Mouse (Mus musculus): Measurements from ENCODE around the gene Fkbp11. TPM values are rescaled to one million over a fixed set of nuclear protein-coding genes. Genes with fewer than 3 reads are reported as not detected.
A peak's percentile ranks its signal among the peaks of the same experiment; 100 is the strongest.

Gene Fkbp11
- total and polyA plus RNA-seq, 2 experiments from 2014 or later = 4.3 to 22.0 TPM

GRCm38 (mm10) chr15:98722191-98722590 lies 5.8 kb downstream of the Fkbp11 start:
- no peak overlapping the region for H3K27ac ChIP-seq (ENCODE audit: low read depth)
- H3K9me3 ChIP-seq (replicated peaks; ENCODE audit: control insufficient read depth, low read length) = no peaks in the 10 kb centered on the region
- H3K4me3 ChIP-seq (ENCODE audit: low read depth, low read length) = no peak overlapping the region
- H3K9ac ChIP-seq (replicated peaks; ENCODE audit: low read depth, low read length) = no peak overlapping the region
- H3K4me2 ChIP-seq (ENCODE audit: low read depth, low read length) = no peak overlapping the region
- no peaks in the 10 kb centered on the region for H3K36me3 ChIP-seq (replicated peaks; ENCODE audit: control insufficient read depth, insufficient read depth, low read length)
- no peak for DNase-seq (ENCODE audit: low spot score)
- peaks cover 2% of the 10 kb centered on the region; the same call in 1 of the 2 replicates for H3K4me1 ChIP-seq (ENCODE audit: control insufficient read depth, insufficient read depth)
- 77% methylated on average over 8 of the region's 8 CpGs for WGBS
- H3K27me3 ChIP-seq (ENCODE audit: control insufficient read depth, insufficient read depth, low read length) = no peaks in the 10 kb centered on the region
- TF ChIP-seq CTCF (IDR thresholded peaks at IDR 0.05; ENCODE audit: low read depth) (no peak), EP300 (IDR thresholded peaks at IDR 0.05; ENCODE audit: low read depth) (no peak)
- no peak for ATAC-seq (ENCODE audit: insufficient read depth, low read depth)

DNA sequence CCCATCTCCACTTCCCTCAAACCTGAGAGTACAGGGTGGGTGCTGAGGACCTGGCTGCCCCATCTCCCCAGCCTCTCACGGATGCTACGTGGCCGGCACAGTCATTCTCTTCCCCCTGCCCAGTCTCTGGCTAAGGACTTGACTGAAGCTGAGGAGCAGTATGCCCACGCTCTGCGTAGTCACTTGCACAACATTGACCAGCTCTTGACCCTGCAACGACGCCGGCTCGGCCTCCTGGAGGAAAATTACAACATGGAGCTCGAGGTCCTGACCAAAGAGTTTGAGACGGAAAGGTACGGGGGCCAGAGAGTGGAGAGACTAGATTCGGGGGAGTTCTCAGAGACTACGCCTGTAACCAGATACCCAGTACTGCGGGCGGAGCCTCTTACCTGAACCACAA lies 10.7 kb downstream of the Fkbp11 start:
- H3K9ac ChIP-seq (replicated peaks; ENCODE audit: low read depth, low read length) = no peak overlapping the region
- H3K4me2 ChIP-seq (ENCODE audit: low read depth, low read length) = no peak overlapping the region
- H3K27ac ChIP-seq (ENCODE audit: low read depth) = no peak overlapping the region
- TF ChIP-seq EP300 (IDR thresholded peaks at IDR 0.05; ENCODE audit: low read depth) = no peak
- TF ChIP-seq CTCF (IDR thresholded peaks at IDR 0.05; ENCODE audit: low read depth) = no peak
- H3K4me3 ChIP-seq (ENCODE audit: low read depth, low read length) = no peak overlapping the region
- ATAC-seq (ENCODE audit: insufficient read depth, low read depth) (no peak), DNase-seq (ENCODE audit: low spot score) (no peak)
- 58% methylated on average over 16 of the region's 16 CpGs for WGBS
- peaks cover 9% of the 10 kb centered on the region for H3K4me1 ChIP-seq (ENCODE audit: control insufficient read depth, insufficient read depth)
- no peaks in the 10 kb centered on the region for H3K36me3 ChIP-seq (replicated peaks; ENCODE audit: control insufficient read depth, insufficient read depth, low read length)
- no peaks in the 10 kb centered on the region for H3K9me3 ChIP-seq (replicated peaks; ENCODE audit: control insufficient read depth, low read length)
- H3K27me3 ChIP-seq (ENCODE audit: control insufficient read depth, insufficient read depth, low read length) = no peaks in the 10 kb centered on the region

DNA sequence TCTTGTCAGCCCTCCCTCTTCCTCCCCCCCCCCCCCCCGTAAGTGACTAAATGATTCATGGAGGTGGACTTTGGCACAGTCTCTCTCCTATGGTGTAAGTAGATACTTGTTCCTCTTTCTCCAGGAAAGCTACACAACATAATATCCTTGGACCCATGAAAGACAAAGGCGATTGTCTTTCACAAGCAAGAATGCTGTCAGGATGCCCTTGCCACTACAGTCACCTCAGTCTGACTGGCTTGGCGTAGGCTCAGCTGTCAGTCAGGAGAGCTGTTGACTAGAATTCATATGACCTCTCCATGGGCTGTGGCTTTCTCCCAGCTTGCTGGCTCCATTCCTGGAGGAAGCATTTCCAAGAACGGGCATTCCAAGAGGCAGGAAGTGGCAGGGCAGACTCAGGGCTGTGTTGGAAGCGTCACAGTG lies 13.8 kb downstream of the Fkbp11 start:
- 0 out of 2 replicates have a peak overlapping the region, but pooled peaks have one; percentile 7 for H3K4me2 ChIP-seq (ENCODE audit: low read depth, low read length)
- H3K4me1 ChIP-seq (ENCODE audit: control insufficient read depth, insufficient read depth) = peaks cover 9% of the 10 kb centered on the region
- ATAC-seq (ENCODE audit: insufficient read depth, low read depth) (peak; percentile 75), DNase-seq (ENCODE audit: low spot score) (peak; percentile 58)
- H3K4me3 ChIP-seq (ENCODE audit: low read depth, low read length) = no peak overlapping the region
- no peaks in the 10 kb centered on the region for H3K27me3 ChIP-seq (ENCODE audit: control insufficient read depth, insufficient read depth, low read length)
- WGBS = 25% methylated on average over 5 of the region's 5 CpGs
- no peak overlapping the region for H3K9ac ChIP-seq (replicated peaks; ENCODE audit: low read depth, low read length)
- H3K9me3 ChIP-seq (replicated peaks; ENCODE audit: control insufficient read depth, low read length) = no peaks in the 10 kb centered on the region
- H3K27ac ChIP-seq (ENCODE audit: low read depth) = peak overlapping the region; percentile 62
- TF ChIP-seq CTCF (IDR thresholded peaks at IDR 0.05; ENCODE audit: low read depth) = no peak
- no peak for TF ChIP-seq EP300 (IDR thresholded peaks at IDR 0.05; ENCODE audit: low read depth)
- no peaks in the 10 kb centered on the region for H3K36me3 ChIP-seq (replicated peaks; ENCODE audit: control insufficient read depth, insufficient read depth, low read length)

- H3K4me1 ChIP-seq (ENCODE audit: control insufficient read depth, insufficient read depth) = peaks cover 12% of the 10 kb centered on the region
- no peak overlapping the region for H3K4me2 ChIP-seq (ENCODE audit: low read depth, low read length)
- no peak overlapping the region for H3K4me3 ChIP-seq (ENCODE audit: low read depth, low read length)
- TF ChIP-seq EP300 (IDR thresholded peaks at IDR 0.05; ENCODE audit: low read depth) = no peak
- peak; percentile 62 for TF ChIP-seq CTCF (IDR thresholded peaks at IDR 0.05; ENCODE audit: low read depth)
- DNase-seq (ENCODE audit: low spot score) (no peak), ATAC-seq (ENCODE audit: insufficient read depth, low read depth) (0 out of 2 replicates have a peak, but pooled peaks have one; percentile 13)
- no peaks in the 10 kb centered on the region for H3K9me3 ChIP-seq (replicated peaks; ENCODE audit: control insufficient read depth, low read length)
- H3K9ac ChIP-seq (replicated peaks; ENCODE audit: low read depth, low read length) = no peak overlapping the region
- WGBS = 14% methylated on average over 9 of the region's 9 CpGs
- 0 out of 2 replicates have a peak, but pooled peaks cover 4% of the 10 kb centered on the region for H3K27me3 ChIP-seq (ENCODE audit: control insufficient read depth, insufficient read depth, low read length)
- H3K27ac ChIP-seq (ENCODE audit: low read depth) = no peak overlapping the region
- H3K36me3 ChIP-seq (replicated peaks; ENCODE audit: control insufficient read depth, insufficient read depth, low read length) = no peaks in the 10 kb centered on the region
Observed at GRCm38 (mm10) chr15:98710442-98710841, 17.6 kb downstream of the Fkbp11 start.

DNA sequence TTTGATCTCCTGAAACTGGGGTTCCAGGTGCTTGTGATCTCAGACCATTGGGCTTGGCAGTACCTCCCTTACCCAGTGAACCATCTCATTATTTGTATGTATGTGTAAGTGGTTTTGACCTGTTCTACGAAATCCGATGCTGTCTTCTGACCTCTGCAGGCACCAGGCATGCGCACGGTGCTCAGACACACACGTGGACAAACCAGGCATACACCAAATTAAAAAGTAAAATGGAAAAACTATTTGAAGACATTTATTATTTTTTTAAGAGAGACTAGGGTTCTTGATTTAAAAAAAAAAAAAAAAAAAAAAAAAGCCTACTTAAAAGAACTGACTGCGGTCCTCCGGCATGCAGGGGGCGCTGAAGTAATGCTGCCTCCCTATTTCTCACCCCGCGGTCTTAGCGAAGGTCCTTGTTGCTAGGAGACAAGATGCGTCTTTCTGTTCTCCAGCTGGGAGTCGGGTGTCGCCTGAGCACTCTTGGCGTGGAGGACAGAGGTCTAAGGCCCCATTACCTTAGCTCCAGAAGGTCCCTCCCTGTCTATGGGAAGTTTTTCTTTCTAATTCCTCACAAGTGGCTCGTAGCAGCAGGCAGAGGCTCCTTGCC lies 20.1 kb downstream of the Fkbp11 start, which contains the start of gene Ccdc65:
Ccdc65 (plus strand) TSS at position 442 of the 607 bp plus-strand sequence.
- TF ChIP-seq CTCF (IDR thresholded peaks at IDR 0.05; ENCODE audit: low read depth) (peak; percentile 73), EP300 (IDR thresholded peaks at IDR 0.05; ENCODE audit: low read depth) (no peak)
- Histone ChIP-seq H3K27ac (ENCODE audit: low read depth) (no peak within 1 kb of the TSS), H3K9ac (replicated peaks; ENCODE audit: low read depth, low read length) (no peak within 1 kb of the TSS), H3K9me3 (replicated peaks; ENCODE audit: control insufficient read depth, low read length) (no peaks in the 10 kb centered on the region), H3K36me3 (replicated peaks; ENCODE audit: control insufficient read depth, insufficient read depth, low read length) (no peaks in the 10 kb centered on the region), H3K4me1 (ENCODE audit: control insufficient read depth, insufficient read depth) (peaks cover 3% of the 10 kb centered on the region; the same call in 1 of the 2 replicates), H3K4me2 (ENCODE audit: low read depth, low read length) (peak within 1 kb of the TSS; percentile 70), H3K27me3 (ENCODE audit: control insufficient read depth, insufficient read depth, low read length) (peaks cover 10% of the 10 kb centered on the region), H3K4me3 (ENCODE audit: low read depth, low read length) (peak within 1 kb of the TSS; percentile 40)
- DNase-seq (ENCODE audit: low spot score) (peak; percentile 91), ATAC-seq (ENCODE audit: insufficient read depth, low read depth) (peak; percentile 82)
- 18% methylated on average over 16 of the region's 16 CpGs for WGBS
